Mouse (Mus musculus) lung, postnatal 0 days (tissue): ENCODE measurements around the gene Gm20388. TPM values are rescaled to one million over a fixed set of nuclear protein-coding genes. Genes with fewer than 3 reads are reported as not detected.

ENCODE experiments used
- ATAC-seq: fragments of 200-750 bp; cut with Nextera tagmentation; 2 replicates; pipeline ENCODE4 v1.8.0; 2017; ENCODE audit warnings: moderate library complexity
- DNase-seq: peaks from one replicate; pipeline ENCODE4 v3.0.0-alpha.2; 2016; ENCODE audit warnings: low spot score
- H3K27ac ChIP-seq: fragments of 300-500 bp; sonication (generic); 2 replicates; pipeline ENCODE4 v1.5.1; 2014; ENCODE audit warnings: antibody characterized with exemption, mild to moderate bottlenecking, low read length, mixed read lengths
- H3K27me3 ChIP-seq: fragments of 300-500 bp; sonication (generic); replicated peaks from 2 replicates; pipeline ENCODE4 v1.6.1; 2014; ENCODE audit warnings: low read length, mixed read lengths; ENCODE audit not compliant: insufficient read depth
- H3K36me3 ChIP-seq: fragments of 300-500 bp; sonication (generic); 2 replicates; pipeline ENCODE4 v1.6.1; 2014; ENCODE audit warnings: low read length, mixed read lengths; ENCODE audit not compliant: insufficient read depth
- H3K4me1 ChIP-seq: fragments of 300-500 bp; sonication (generic); 2 replicates; pipeline ENCODE4 v1.6.1; 2014; ENCODE audit warnings: antibody characterized with exemption, low read depth, low read length, mixed read lengths; ENCODE audit not compliant: insufficient read depth
- H3K4me2 ChIP-seq: fragments of 300-500 bp; sonication (generic); replicated peaks from 2 replicates; pipeline ENCODE4 v1.6.1; 2014; ENCODE audit warnings: low read depth, mild to moderate bottlenecking, low read length, moderate library complexity, mixed read lengths
- H3K4me3 ChIP-seq: fragments of 300-500 bp; sonication (generic); 2 replicates; pipeline ENCODE4 v1.5.1; 2014; ENCODE audit warnings: low read depth, low read length
- H3K9ac ChIP-seq: fragments of 300-500 bp; sonication (generic); replicated peaks from 2 replicates; pipeline ENCODE4 v1.6.1; 2014; ENCODE audit warnings: low read depth, mild to moderate bottlenecking
- H3K9me3 ChIP-seq: fragments of 300-500 bp; sonication (generic); 2 replicates; pipeline ENCODE4 v1.6.1; 2016; ENCODE audit warnings: low read length, mixed read lengths
- CTCF ChIP-seq: IDR thresholded peaks from 2 replicates; pipeline ENCODE4 v1.5.1; 2016; ENCODE audit warnings: antibody characterized with exemption, mild to moderate bottlenecking
- EP300 ChIP-seq: IDR thresholded peaks from 2 replicates; pipeline ENCODE4 v1.6.1; 2016; ENCODE audit warnings: antibody characterized with exemption, mild to moderate bottlenecking, control low read depth
- WGBS: fragments of 180-500 bp; shearing (Covaris S2); extraction: QIAGEN DNeasy Blood & Tissue Kit; methylation state at CpG from one replicate; pipeline ENCODE4 v1.1.7; 2014; 5-methylcytosine and 5-hydroxymethylcytosine counted together
- polyA plus RNA-seq: library from polyadenylated mRNA; unstranded; fragments of >200 nt; fragmentation: Nextera tagmentation; extraction: Ambion mirVana; gene quantifications from 2 replicates; pipeline ENCODE4 v1.2.1, GENCODE M21; 2015

The Gm20388 gene
- polyA plus RNA-seq, 1 experiment from 2014 or later = not detected

DNA sequence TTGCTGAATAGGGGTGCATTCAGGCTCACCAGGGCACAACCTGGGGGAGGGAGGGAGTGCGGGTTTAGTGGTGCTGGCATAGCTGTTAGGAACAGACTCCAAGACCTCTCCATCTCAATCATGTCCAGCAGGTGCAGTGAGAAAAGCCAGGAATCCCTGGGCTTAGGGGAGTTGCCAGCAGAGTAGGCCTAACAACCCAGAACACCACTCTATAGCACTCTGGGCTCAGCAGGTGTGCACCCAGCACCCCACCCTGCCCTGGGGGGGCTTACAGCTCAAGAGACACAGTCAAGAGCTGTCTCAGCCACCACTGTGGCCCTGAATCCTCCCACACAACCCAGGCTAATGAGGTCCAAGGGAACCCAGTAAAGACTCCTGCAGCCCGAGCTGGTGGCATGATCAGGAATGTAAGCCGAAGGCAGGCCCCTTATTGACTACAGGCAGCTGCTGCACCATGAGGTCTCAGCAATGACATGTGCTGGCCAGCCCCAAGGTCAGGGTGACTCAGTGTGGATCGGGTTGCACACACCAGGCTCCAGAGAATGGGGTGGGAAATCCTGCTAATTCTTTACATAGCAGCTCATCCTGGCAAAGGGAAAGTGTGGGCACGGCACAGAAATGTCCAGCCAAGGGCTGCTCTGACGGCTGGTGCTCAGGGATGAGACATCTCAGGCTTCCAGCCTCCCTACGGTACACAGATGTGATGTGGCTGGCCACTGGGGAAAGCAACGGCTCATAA lies 1991.0 kb downstream of the Gm20388 start:
- Histone ChIP-seq H3K36me3 (no peaks in the 10 kb centered on the region), H3K9me3 (no peaks in the 10 kb centered on the region), H3K4me3 (no peak overlapping the region), H3K4me2 (no peak overlapping the region), H3K27ac (no peak overlapping the region), H3K9ac (no peak overlapping the region), H3K4me1 (peaks cover 13% of the 10 kb centered on the region), H3K27me3 (no peaks in the 10 kb centered on the region)
- TF ChIP-seq EP300 (no peak), CTCF (no peak)
- DNase-seq (peak; percentile 22), ATAC-seq (no peak)
- 47% methylated on average over 8 of the region's 8 CpGs for WGBS

DNA sequence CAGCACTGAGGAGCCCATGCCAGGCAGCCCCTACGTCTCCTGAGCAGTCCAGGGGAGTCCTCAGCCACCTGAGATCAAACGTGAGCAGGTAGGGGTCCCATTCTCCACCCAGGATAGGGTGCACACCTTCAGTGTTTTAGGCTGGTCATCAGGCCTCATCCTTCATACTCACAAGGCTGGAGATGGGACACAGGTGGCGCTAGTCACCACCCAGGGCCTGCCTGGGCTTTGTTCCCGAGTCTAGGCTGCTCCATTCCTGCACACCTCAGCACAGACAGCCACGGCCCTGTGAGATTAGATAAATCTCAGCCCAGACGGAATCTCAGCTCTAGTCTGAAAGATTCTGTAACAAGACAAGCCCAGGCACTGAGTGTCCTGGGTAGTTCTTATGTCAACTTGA lies 1993.3 kb downstream of the Gm20388 start:
- DNase-seq = no peak
- Histone ChIP-seq H3K9me3 (no peaks in the 10 kb centered on the region), H3K4me1 (peaks cover 19% of the 10 kb centered on the region), H3K9ac (no peak overlapping the region), H3K36me3 (no peaks in the 10 kb centered on the region), H3K27me3 (no peaks in the 10 kb centered on the region), H3K4me3 (no peak overlapping the region), H3K4me2 (no peak overlapping the region), H3K27ac (no peak overlapping the region)
- 66% methylated on average over 6 of the region's 6 CpGs for WGBS
- TF ChIP-seq EP300 = no peak
- TF ChIP-seq CTCF = peak; percentile 27; the same call in 1 of the 2 replicates
- ATAC-seq = no peak

DNA sequence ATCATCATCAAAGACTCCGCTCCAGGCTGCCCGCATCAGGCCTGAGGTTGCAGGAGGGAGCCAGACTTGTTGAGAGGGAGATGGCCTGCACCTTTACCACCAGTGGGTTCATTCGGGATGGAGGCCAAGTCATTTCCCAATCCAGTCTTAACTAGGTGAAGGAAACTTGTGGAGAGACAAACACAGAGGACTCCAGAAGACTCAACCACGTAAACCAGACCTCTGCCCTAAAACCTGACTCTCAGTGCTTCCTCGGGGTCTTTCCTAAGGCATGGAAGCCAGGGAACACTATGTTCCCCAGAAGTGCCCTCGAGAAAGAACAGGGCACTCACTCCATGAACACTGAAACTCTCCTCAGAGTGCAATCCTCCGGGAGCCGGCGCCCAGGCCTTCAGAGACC lies 1994.4 kb downstream of the Gm20388 start:
- Histone ChIP-seq H3K27me3 (no peaks in the 10 kb centered on the region), H3K4me1 (peaks cover 19% of the 10 kb centered on the region), H3K9ac (no peak overlapping the region), H3K4me3 (no peak overlapping the region), H3K4me2 (peak overlapping the region; percentile 98; the same call in 1 of the 2 replicates), H3K36me3 (no peaks in the 10 kb centered on the region), H3K9me3 (no peaks in the 10 kb centered on the region), H3K27ac (no peak overlapping the region)
- 64% methylated on average over 9 of the region's 9 CpGs for WGBS
- peak; percentile 37 for DNase-seq
- no peak for ATAC-seq
- TF ChIP-seq CTCF = no peak
- TF ChIP-seq EP300 = no peak

DNA sequence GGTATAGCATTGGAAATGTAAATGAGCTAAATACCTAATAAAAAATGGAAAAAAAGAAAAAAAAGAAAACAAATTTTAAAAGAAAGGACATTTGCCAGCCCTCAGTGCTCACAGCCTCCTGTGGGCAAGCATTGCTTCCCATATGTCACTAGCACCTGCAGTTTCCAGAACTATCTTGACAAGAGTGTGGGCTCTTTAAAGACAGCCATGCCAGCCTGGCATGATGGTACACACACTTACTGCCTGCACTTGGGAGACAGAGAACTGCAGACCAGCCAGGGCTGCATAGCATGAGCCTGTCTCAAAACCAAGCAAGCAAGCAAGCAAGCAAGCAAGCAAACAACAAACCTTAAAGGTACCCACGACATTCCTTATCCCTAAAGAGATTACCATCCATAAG lies 1994.8 kb downstream of the Gm20388 start:
- no peaks in the 10 kb centered on the region for H3K9me3 ChIP-seq
- DNase-seq (no peak), ATAC-seq (no peak)
- H3K4me3 ChIP-seq = no peak overlapping the region; the same call in 1 of the 2 replicates
- TF ChIP-seq CTCF (no peak), EP300 (no peak)
- 38% methylated on average over 1 of the region's 1 CpGs for WGBS
- H3K27me3 ChIP-seq = no peaks in the 10 kb centered on the region
- no peak overlapping the region for H3K9ac ChIP-seq
- H3K4me1 ChIP-seq = peaks cover 19% of the 10 kb centered on the region
- peak overlapping the region; percentile 98; the same call in 1 of the 2 replicates for H3K4me2 ChIP-seq
- no peak overlapping the region for H3K27ac ChIP-seq
- H3K36me3 ChIP-seq = no peaks in the 10 kb centered on the region

DNA sequence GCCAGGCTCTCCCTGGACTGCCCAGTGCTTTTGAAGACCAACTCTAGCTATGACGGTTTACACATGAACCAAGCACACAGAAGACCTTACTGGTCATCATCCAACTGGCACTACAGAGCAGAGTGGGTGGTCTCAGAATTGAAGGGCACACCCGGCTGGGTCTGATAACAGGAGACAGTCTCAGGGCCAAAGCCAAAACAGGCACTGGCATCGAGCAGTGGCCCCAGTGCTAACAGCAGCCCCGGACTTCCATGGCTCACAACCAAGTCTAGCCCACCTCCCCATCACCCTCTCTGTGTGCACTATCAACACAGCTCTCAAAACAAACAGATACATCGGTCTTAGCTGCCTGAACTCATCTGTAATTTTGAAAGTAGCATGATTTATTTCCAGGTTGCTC lies 1995.2 kb downstream of the Gm20388 start:
- peak overlapping the region; percentile 98 for H3K4me2 ChIP-seq
- WGBS = 8% methylated on average over 5 of the region's 5 CpGs
- H3K27ac ChIP-seq = no peak overlapping the region
- no peaks in the 10 kb centered on the region for H3K9me3 ChIP-seq
- H3K9ac ChIP-seq = no peak overlapping the region
- TF ChIP-seq CTCF (no peak), EP300 (no peak)
- H3K4me3 ChIP-seq = peak overlapping the region; percentile 67; the same call in 1 of the 2 replicates
- peaks cover 19% of the 10 kb centered on the region for H3K4me1 ChIP-seq
- ATAC-seq (no peak), DNase-seq (no peak)
- H3K27me3 ChIP-seq = no peaks in the 10 kb centered on the region
- H3K36me3 ChIP-seq = no peaks in the 10 kb centered on the region

DNA sequence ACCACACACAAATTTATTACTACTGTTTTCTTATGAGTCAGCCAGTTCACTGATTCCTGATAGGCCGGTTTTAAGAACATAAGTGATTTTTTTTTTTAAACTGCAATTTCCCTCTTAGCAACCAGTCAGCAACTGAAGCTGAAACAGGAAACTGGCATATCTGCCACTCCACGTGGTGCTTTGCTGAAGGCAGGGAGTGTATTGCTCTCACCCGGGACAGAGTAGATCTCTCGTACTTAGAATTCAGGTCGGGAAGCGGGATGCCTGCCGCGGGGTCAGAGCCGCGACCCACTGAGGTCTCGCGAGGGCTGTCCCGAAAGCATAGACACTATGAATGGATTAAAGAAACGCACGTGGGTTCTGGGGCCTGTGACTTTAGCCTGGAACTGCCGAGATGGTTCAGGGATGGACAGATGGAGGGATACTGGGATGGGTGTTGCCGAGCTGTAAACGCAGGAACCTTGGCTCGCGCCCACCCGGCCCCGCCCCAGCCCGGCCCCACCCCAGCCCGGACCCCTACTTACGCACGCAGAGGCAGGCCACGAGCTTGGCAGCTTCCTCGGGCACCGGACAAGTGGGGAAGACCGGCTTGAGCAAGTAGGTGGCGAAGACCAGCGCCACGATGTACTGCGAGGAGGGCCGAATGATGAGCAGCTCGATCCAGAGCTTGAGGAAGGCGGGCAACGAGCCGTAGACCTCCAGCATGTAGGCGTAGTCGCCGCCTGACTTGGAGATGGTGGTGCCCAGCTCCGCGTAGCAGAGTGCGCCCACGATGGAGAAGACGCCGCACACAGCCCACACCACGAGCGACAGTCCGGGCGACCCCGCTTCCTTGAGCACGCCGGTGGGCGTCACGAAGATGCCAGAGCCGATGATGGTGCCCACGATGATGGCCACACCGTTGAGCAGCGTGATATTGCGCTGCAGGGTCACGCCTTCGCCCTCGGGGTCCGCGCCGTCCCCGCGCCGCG lies 1996.2 kb downstream of the Gm20388 start:
- H3K27me3 ChIP-seq = no peaks in the 10 kb centered on the region
- peak overlapping the region; percentile 98 for H3K4me2 ChIP-seq
- H3K36me3 ChIP-seq = no peaks in the 10 kb centered on the region
- DNase-seq (peak; percentile 84), ATAC-seq (peak; percentile 6)
- H3K27ac ChIP-seq = no peak overlapping the region
- H3K4me3 ChIP-seq = peak overlapping the region; percentile 67
- WGBS = 1% methylated on average over 61 of the region's 72 CpGs
- TF ChIP-seq CTCF (no peak), EP300 (no peak)
- H3K4me1 ChIP-seq = peaks cover 19% of the 10 kb centered on the region
- no peaks in the 10 kb centered on the region for H3K9me3 ChIP-seq
- 0 out of 2 replicates have a peak overlapping the region, but pooled peaks have one; percentile 8 for H3K9ac ChIP-seq
